Mouse (Mus musculus): ENCODE data around the gene Dusp22.
A peak's percentile ranks its signal among the peaks of the same experiment; 100 is the strongest.

The Dusp22 gene

DNA sequence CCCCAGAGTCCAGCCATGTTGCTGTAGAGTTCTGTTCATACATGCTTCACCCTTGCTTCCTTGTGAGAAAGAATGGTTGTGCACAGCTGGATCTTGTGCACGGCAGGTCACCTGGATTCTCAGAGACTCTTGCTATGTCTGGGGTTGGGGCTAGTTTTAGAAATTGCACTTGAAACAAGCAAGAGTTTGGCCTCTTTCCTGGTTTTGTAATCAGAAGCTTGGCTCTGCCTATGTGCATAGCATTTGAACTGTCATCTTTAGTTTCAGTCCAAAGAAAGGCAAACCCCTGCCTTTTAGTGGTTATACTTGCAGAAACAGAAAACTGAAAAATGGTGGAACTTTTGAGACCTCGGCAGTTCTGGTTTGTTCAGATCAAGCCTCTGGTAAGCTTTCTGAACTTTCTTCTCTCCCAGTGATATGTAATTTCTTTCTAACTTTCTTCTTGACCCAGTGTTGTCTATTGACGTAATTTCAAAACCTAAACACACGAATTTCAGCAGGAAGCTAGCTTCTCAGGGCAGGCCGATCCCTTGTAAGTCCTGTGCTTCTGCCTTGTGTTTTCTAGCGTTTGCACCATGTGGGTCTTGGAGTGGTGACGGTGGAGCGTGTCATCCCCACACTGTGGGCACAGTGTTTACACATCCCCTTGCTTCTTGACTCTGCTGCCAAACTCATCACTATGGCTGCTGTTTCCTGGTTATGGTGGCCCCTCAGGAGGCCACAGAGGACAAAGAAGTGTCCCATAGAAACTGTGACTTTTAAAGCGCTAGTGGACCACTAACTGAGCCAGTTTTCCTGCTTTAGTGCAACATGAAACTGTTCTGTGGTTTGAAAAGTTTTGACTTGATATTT, 31.9 kb downstream of the Dusp22 start:
- Histone ChIP-seq H3K36me3 (ENCODE audit: control insufficient read depth, insufficient read depth, low read length, poor library complexity, severe bottlenecking) (no peaks in the 10 kb centered on the region), H3K27me3 (ENCODE audit: control insufficient read depth, insufficient read depth, low read length, poor library complexity, severe bottlenecking) (no peaks in the 10 kb centered on the region)
- no peak for DNase-seq (ENCODE audit: low read depth, low spot score)

DNA sequence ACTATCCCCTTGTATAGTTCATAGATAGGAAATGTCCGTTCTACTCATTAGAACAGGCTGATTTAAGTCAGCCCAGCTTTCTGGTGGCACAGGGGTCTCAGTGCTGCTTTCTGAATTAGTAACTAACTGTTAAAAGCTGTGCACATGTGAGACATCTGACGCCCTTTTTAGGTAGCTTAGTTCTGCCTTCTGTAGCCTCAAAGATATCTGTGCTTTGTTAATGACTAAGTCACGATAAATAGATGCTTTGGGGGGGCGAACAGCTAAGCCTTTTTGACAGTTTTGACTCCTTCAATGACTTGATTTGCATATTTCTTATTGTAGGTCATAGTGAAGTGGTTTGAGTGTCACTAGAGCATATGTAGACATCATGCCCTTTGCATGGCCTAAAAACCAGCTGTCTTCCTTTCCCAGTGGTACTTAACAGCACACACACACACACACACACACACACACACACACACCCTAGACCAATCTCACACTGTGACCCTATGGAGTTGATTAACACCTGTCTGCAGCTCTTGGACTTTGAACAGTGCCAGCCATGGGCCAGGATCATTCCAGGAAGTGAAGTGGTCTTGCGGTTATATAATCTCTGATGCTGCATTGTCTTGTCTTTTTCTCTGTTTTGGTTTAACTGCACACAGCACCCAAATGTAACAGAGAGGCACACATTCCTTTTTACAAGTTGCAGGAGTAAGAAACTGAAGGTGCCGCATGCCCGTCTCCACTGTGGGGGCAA, 33.0 kb downstream of the Dusp22 start:
- Histone ChIP-seq H3K27me3 (ENCODE audit: control insufficient read depth, insufficient read depth, low read length, poor library complexity, severe bottlenecking) (no peaks in the 10 kb centered on the region), H3K36me3 (ENCODE audit: control insufficient read depth, insufficient read depth, low read length, poor library complexity, severe bottlenecking) (no peaks in the 10 kb centered on the region)
- peak; percentile 64 for DNase-seq (ENCODE audit: low read depth, low spot score)

DNA sequence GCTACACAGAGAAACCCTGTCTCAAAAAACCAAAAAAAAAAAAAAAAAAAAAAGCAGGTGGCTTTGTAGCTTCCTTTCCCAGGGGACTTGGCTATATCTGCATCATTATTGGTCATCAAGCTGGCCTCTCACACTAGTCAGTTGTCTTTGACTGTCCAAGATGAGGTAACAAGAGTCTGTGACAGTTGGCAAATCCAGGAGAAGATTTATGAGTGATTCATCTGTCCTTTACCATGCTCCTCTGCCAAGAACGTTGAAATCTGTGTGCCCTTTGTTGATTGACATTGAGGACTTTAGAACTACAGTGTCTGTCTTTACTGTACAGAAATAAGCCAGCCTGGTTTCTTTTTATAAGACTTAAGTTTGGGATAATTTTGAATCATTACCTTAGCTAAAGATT, 35.4 kb downstream of the Dusp22 start:
- DNase-seq (ENCODE audit: low read depth, low spot score), result no peak
- Histone ChIP-seq H3K27me3 (ENCODE audit: control insufficient read depth, insufficient read depth, low read length, poor library complexity, severe bottlenecking) (no peaks in the 10 kb centered on the region), H3K36me3 (ENCODE audit: control insufficient read depth, insufficient read depth, low read length, poor library complexity, severe bottlenecking) (no peaks in the 10 kb centered on the region)

DNA sequence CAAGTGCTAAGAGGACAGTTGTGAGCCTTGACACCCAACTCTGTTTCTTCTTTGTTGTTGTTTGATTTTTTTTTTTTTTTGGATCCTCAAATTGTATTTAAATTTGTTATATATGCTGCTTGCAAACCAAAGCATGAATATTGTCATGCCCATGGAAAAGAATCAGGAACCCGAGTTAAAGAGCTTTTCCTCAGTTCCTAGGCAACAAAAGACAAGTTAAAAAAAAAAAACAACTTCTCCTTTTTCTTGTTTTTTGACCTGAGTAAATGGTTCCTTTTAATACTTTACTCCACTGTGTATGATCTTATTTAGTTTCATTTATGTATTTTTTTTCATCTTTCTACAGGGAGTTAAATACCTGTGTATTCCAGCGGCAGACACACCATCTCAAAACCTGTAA, 36.1 kb downstream of the Dusp22 start:
- H3K27me3 ChIP-seq (ENCODE audit: control insufficient read depth, insufficient read depth, low read length, poor library complexity, severe bottlenecking), result no peaks in the 10 kb centered on the region
- no peaks in the 10 kb centered on the region for H3K36me3 ChIP-seq (ENCODE audit: control insufficient read depth, insufficient read depth, low read length, poor library complexity, severe bottlenecking)
- peak; percentile 53 for DNase-seq (ENCODE audit: low read depth, low spot score)

- H3K36me3 ChIP-seq (ENCODE audit: control insufficient read depth, insufficient read depth, low read length, poor library complexity, severe bottlenecking), result no peaks in the 10 kb centered on the region
- DNase-seq (ENCODE audit: low read depth, low spot score), result no peak
- no peaks in the 10 kb centered on the region for H3K27me3 ChIP-seq (ENCODE audit: control insufficient read depth, insufficient read depth, low read length, poor library complexity, severe bottlenecking)
Measured at GRCm38 (mm10) chr13:30697880-30698279, 38.1 kb downstream of the Dusp22 start.

- no peaks in the 10 kb centered on the region for H3K27me3 ChIP-seq (ENCODE audit: control insufficient read depth, insufficient read depth, low read length, poor library complexity, severe bottlenecking)
- peaks cover 2% of the 10 kb centered on the region; the same call in 1 of the 2 replicates for H3K36me3 ChIP-seq (ENCODE audit: control insufficient read depth, insufficient read depth, low read length, poor library complexity, severe bottlenecking)
- DNase-seq (ENCODE audit: low read depth, low spot score), result no peak
Measured at GRCm38 (mm10) chr13:30702695-30703094, 42.9 kb downstream of the Dusp22 start.

GRCm38 (mm10) chr13:30704246-30705095, 44.7 kb downstream of the Dusp22 start:
- Histone ChIP-seq H3K27me3 (ENCODE audit: control insufficient read depth, insufficient read depth, low read length, poor library complexity, severe bottlenecking) (no peaks in the 10 kb centered on the region), H3K36me3 (ENCODE audit: control insufficient read depth, insufficient read depth, low read length, poor library complexity, severe bottlenecking) (peaks cover 2% of the 10 kb centered on the region; the same call in 1 of the 2 replicates)
- no peak for DNase-seq (ENCODE audit: low read depth, low spot score)

- no peaks in the 10 kb centered on the region for H3K27me3 ChIP-seq (ENCODE audit: control insufficient read depth, insufficient read depth, low read length, poor library complexity, severe bottlenecking)
- no peak for DNase-seq (ENCODE audit: low read depth, low spot score)
- peaks cover 2% of the 10 kb centered on the region for H3K36me3 ChIP-seq (ENCODE audit: control insufficient read depth, insufficient read depth, low read length, poor library complexity, severe bottlenecking)
Measured at GRCm38 (mm10) chr13:30711066-30711465, 51.3 kb downstream of the Dusp22 start.

- no peaks in the 10 kb centered on the region for H3K27me3 ChIP-seq (ENCODE audit: control insufficient read depth, insufficient read depth, low read length, poor library complexity, severe bottlenecking)
- peaks cover under 1% of the 10 kb centered on the region for H3K36me3 ChIP-seq (ENCODE audit: control insufficient read depth, insufficient read depth, low read length, poor library complexity, severe bottlenecking)
- no peak for DNase-seq (ENCODE audit: low read depth, low spot score)
Measured at GRCm38 (mm10) chr13:30711711-30712110, 51.9 kb downstream of the Dusp22 start.

- H3K36me3 ChIP-seq (ENCODE audit: control insufficient read depth, insufficient read depth, low read length, poor library complexity, severe bottlenecking), result no peaks in the 10 kb centered on the region; the same call in 1 of the 2 replicates
- no peak for DNase-seq (ENCODE audit: low read depth, low spot score)
- H3K27me3 ChIP-seq (ENCODE audit: control insufficient read depth, insufficient read depth, low read length, poor library complexity, severe bottlenecking), result no peaks in the 10 kb centered on the region
Measured at GRCm38 (mm10) chr13:30712280-30712679, 52.5 kb downstream of the Dusp22 start.

DNA sequence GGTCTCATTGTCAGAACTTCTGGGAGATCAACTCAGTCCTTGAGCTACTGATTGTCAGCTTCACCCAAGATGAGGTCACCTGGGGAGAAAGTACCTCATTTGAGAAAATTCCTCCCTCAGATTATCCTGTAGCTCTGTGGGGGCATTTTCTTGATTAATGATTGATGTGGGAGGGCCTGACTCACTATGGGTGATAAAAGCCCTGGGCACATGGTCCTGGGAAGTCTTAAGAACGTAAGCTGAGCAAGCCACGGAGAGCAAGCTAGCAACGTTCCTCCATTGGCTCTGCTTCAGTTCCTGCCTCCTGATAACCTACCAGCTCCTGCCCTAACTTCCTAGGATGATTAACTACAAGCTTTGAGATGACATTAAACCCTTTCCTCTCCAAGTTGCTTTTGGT, 53.8 kb downstream of the Dusp22 start:
- DNase-seq (ENCODE audit: low read depth, low spot score), result no peak
- H3K27me3 ChIP-seq (ENCODE audit: control insufficient read depth, insufficient read depth, low read length, poor library complexity, severe bottlenecking), result no peaks in the 10 kb centered on the region
- H3K36me3 ChIP-seq (ENCODE audit: control insufficient read depth, insufficient read depth, low read length, poor library complexity, severe bottlenecking), result no peaks in the 10 kb centered on the region; the same call in 1 of the 2 replicates

GRCm38 (mm10) chr13:30714552-30714951, 54.8 kb downstream of the Dusp22 start:
- no peak for DNase-seq (ENCODE audit: low read depth, low spot score)

GRCm38 (mm10) chr13:30715060-30715459, 55.3 kb downstream of the Dusp22 start:
- H3K27me3 ChIP-seq (ENCODE audit: control insufficient read depth, insufficient read depth, low read length, poor library complexity, severe bottlenecking), result no peaks in the 10 kb centered on the region
- no peaks in the 10 kb centered on the region; the same call in 1 of the 2 replicates for H3K36me3 ChIP-seq (ENCODE audit: control insufficient read depth, insufficient read depth, low read length, poor library complexity, severe bottlenecking)
- DNase-seq (ENCODE audit: low read depth, low spot score), result no peak

More at GRCm38 (mm10) chr13:30714552-30714951, 54.8 kb downstream of the Dusp22 start:
- Histone ChIP-seq H3K36me3 (ENCODE audit: control insufficient read depth, insufficient read depth, low read length, poor library complexity, severe bottlenecking) (no peaks in the 10 kb centered on the region; the same call in 1 of the 2 replicates), H3K27me3 (ENCODE audit: control insufficient read depth, insufficient read depth, low read length, poor library complexity, severe bottlenecking) (no peaks in the 10 kb centered on the region)

DNA sequence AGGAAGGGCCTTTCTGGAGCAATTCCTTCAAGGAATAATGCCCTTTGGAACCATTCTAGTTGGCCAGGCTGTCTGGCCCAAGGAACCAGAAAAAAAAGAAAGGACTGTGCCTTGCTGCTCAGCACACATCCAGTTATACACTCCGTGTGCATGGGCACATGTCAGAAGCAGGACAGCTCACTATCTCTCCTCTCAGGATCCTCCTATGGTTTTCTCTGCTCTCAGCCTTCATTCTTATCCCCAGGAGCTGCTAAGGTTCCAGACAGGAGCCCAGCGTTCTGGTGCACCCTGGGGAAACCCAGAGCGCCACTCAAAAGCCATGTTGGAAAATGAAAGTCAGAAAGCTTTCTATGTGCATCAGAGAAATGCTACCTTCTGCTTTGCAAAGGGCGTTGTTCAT, 55.8 kb downstream of the Dusp22 start:
- H3K27me3 ChIP-seq (ENCODE audit: control insufficient read depth, insufficient read depth, low read length, poor library complexity, severe bottlenecking), result no peaks in the 10 kb centered on the region
- DNase-seq (ENCODE audit: low read depth, low spot score), result no peak
- H3K36me3 ChIP-seq (ENCODE audit: control insufficient read depth, insufficient read depth, low read length, poor library complexity, severe bottlenecking), result no peaks in the 10 kb centered on the region; the same call in 1 of the 2 replicates
